Mouse (Mus musculus): ENCODE measurements around the gene Egfl8. TPM values are rescaled to one million over a fixed set of nuclear protein-coding genes. Genes with fewer than 3 reads are reported as not detected.
A peak's percentile ranks its signal among the peaks of the same experiment; 100 is the strongest.

Gene Egfl8
- polyA plus RNA-seq (2015; fragmentation: Nextera tagmentation; extraction: Ambion mirVana): 0.46 and 0.66 TPM in 2 replicates

DNA sequence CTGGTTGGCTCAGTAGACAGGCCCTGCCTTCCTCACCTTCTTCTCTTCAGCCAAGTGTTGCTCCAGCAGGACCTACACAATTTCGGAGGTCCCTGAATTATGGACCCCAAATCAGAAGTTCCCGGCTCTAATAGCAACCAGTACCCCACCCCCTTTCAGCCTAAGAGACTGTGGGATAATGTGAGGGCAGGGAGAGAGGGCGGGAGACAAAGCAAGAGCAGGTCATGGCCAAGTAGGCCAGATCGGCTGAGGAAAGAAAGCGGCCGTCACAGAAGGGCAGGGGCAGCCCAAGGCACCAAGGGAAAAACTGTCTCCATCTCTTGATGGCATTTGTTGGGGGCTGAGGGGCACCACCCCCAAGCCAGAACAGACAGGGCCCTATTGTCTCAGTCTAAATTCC lies at the start of gene Egfl8:
TSS of gene Egfl8 (minus strand) at position 101 of the 400 bp plus-strand sequence.
- H3K36me3 ChIP-seq (replicated peaks; ENCODE audit: insufficient read depth, low read length): peaks cover 31% of the 10 kb centered on the region
- H3K27ac ChIP-seq (ENCODE audit: low read depth): no peak within 1 kb of the TSS
- H3K9me3 ChIP-seq (ENCODE audit: low read length): no peaks in the 10 kb centered on the region
- H3K4me1 ChIP-seq (ENCODE audit: insufficient read depth): no peaks in the 10 kb centered on the region
- DNase-seq: no peak
- H3K27me3 ChIP-seq (ENCODE audit: insufficient read depth, low read length): no peaks in the 10 kb centered on the region
- 84% methylated on average over 6 of the region's 6 CpGs for WGBS (ENCODE audit: insufficient replicate concordance)
- H3K4me2 ChIP-seq (ENCODE audit: low read depth, low read length): no peak within 1 kb of the TSS
- no peak within 1 kb of the TSS for H3K4me3 ChIP-seq (ENCODE audit: low read depth, low read length)
- TF ChIP-seq EP300 (IDR thresholded peaks at IDR 0.05; ENCODE audit: low read depth): no peak
- TF ChIP-seq CTCF (IDR thresholded peaks at IDR 0.05; ENCODE audit: low read depth): no peak
- no peak for ATAC-seq
- H3K9ac ChIP-seq (replicated peaks): no peak within 1 kb of the TSS

DNA sequence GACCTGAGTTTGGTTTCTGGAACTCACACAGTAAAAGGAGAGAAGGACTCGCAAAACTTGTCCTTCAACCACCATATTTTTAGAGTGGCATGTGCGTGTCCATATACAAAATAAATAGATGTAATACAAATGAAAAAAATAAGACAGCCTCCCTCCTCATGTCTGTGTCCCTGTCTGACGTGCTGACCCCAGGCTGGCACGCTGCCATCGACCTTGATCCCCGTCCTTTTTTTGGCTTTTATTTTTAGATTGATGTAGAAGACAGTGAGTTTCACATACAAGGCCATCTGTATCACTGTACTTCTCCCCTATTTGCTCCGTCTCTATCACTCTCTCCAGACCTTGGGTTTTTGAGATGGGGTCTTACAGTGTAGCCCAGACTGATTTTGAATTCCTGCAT lies 48.7 kb upstream of the Egfl8 start:
- Histone ChIP-seq H3K9ac (replicated peaks) (no peak overlapping the region), H3K36me3 (replicated peaks; ENCODE audit: insufficient read depth, low read length) (no peaks in the 10 kb centered on the region), H3K4me3 (ENCODE audit: low read depth, low read length) (no peak overlapping the region), H3K27ac (ENCODE audit: low read depth) (no peak overlapping the region), H3K4me2 (ENCODE audit: low read depth, low read length) (no peak overlapping the region), H3K9me3 (ENCODE audit: low read length) (no peaks in the 10 kb centered on the region), H3K4me1 (ENCODE audit: insufficient read depth) (no peaks in the 10 kb centered on the region), H3K27me3 (ENCODE audit: insufficient read depth, low read length) (peaks cover 28% of the 10 kb centered on the region)
- DNase-seq (no peak), ATAC-seq (no peak)
- TF ChIP-seq EP300 (IDR thresholded peaks at IDR 0.05; ENCODE audit: low read depth) (no peak), CTCF (IDR thresholded peaks at IDR 0.05; ENCODE audit: low read depth) (no peak)
- 62% methylated on average over 7 of the region's 7 CpGs for WGBS (ENCODE audit: insufficient replicate concordance)

DNA sequence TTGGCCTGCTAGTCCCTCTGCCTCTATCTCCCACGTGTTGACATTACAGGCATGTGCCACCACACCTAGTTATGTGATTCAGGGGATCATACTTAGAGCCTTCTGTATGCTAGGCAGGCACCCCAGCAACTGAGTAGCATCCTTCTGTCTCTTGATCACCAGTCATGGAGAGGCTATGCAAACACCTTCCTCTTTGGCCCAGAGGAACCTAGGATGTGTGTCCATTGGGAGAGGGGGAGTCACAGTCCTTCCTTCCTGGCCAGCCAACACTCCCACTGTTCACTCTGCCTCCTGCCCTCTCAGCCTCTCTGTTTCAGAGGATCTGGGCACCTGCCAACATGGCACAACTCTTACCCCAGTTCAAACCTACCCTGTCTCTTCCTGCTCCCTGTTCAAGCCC lies 47.8 kb upstream of the Egfl8 start:
- WGBS (ENCODE audit: insufficient replicate concordance): 26% methylated on average over 1 of the region's 1 CpGs

DNA sequence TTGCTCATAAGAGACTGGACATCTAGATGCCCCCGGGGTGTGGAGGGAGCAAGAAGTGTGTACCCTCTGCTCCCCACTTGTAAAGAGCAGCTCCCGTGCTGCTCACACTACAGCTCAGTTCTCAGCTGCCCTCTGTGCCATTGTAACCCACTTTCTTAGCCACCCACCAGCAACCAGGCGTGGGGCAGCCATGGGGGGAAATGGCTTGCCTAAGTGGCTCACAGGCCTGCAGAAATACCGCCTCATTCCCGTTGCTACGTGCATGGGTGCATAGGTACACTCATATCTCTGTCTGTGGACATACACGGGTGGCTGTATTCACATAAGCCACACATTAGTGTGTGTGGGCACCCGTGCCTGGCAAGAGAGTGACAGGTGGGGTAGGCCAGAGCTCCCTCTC lies 47.2 kb upstream of the Egfl8 start:
- no peaks in the 10 kb centered on the region for H3K9me3 ChIP-seq (ENCODE audit: low read length)
- no peak for DNase-seq
- no peaks in the 10 kb centered on the region for H3K36me3 ChIP-seq (replicated peaks; ENCODE audit: insufficient read depth, low read length)
- H3K4me3 ChIP-seq (ENCODE audit: low read depth, low read length): no peak overlapping the region
- ATAC-seq: no peak
- 71% methylated on average over 8 of the region's 8 CpGs for WGBS (ENCODE audit: insufficient replicate concordance)
- no peak for TF ChIP-seq CTCF (IDR thresholded peaks at IDR 0.05; ENCODE audit: low read depth)
- TF ChIP-seq EP300 (IDR thresholded peaks at IDR 0.05; ENCODE audit: low read depth): no peak
- no peak overlapping the region for H3K27ac ChIP-seq (ENCODE audit: low read depth)
- peaks cover 29% of the 10 kb centered on the region for H3K27me3 ChIP-seq (ENCODE audit: insufficient read depth, low read length)
- no peak overlapping the region for H3K9ac ChIP-seq (replicated peaks)
- H3K4me1 ChIP-seq (ENCODE audit: insufficient read depth): no peaks in the 10 kb centered on the region
- H3K4me2 ChIP-seq (ENCODE audit: low read depth, low read length): no peak overlapping the region

More for the DNA sequence above, 47.8 kb upstream of the Egfl8 start:
- TF ChIP-seq EP300 (IDR thresholded peaks at IDR 0.05; ENCODE audit: low read depth): no peak
- no peak for TF ChIP-seq CTCF (IDR thresholded peaks at IDR 0.05; ENCODE audit: low read depth)
- Histone ChIP-seq H3K27me3 (ENCODE audit: insufficient read depth, low read length) (peaks cover 29% of the 10 kb centered on the region), H3K36me3 (replicated peaks; ENCODE audit: insufficient read depth, low read length) (no peaks in the 10 kb centered on the region), H3K4me2 (ENCODE audit: low read depth, low read length) (no peak overlapping the region), H3K9me3 (ENCODE audit: low read length) (no peaks in the 10 kb centered on the region), H3K4me3 (ENCODE audit: low read depth, low read length) (no peak overlapping the region), H3K4me1 (ENCODE audit: insufficient read depth) (no peaks in the 10 kb centered on the region), H3K27ac (ENCODE audit: low read depth) (no peak overlapping the region), H3K9ac (replicated peaks) (no peak overlapping the region)
- ATAC-seq: no peak
- no peak for DNase-seq

DNA sequence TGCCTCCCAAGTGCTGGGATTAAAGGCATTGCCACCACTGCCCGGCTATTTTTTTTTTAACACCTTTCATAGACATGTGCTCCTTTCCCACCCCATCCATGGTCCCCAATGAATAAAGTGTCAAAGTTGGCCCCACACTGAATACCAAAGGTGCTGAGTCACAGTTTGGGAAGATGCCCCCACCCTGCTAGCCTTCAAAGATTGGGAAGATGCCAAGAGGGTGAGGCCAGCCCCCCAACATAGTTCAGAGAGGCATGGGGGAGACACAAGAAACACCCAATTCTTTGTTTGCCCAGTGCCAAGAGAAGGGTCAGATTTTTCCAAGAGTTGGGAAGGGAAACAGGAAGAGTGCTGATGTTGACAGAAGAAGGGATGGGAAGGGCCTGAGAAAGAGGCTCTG lies 46.7 kb upstream of the Egfl8 start:
- Histone ChIP-seq H3K4me2 (ENCODE audit: low read depth, low read length) (no peak overlapping the region), H3K36me3 (replicated peaks; ENCODE audit: insufficient read depth, low read length) (no peaks in the 10 kb centered on the region), H3K4me3 (ENCODE audit: low read depth, low read length) (no peak overlapping the region), H3K27me3 (ENCODE audit: insufficient read depth, low read length) (peaks cover 30% of the 10 kb centered on the region), H3K9me3 (ENCODE audit: low read length) (no peaks in the 10 kb centered on the region), H3K27ac (ENCODE audit: low read depth) (no peak overlapping the region), H3K9ac (replicated peaks) (no peak overlapping the region), H3K4me1 (ENCODE audit: insufficient read depth) (no peaks in the 10 kb centered on the region)
- ATAC-seq (no peak), DNase-seq (no peak)
- 70% methylated on average over 1 of the region's 1 CpGs for WGBS (ENCODE audit: insufficient replicate concordance)
- TF ChIP-seq EP300 (IDR thresholded peaks at IDR 0.05; ENCODE audit: low read depth) (no peak), CTCF (IDR thresholded peaks at IDR 0.05; ENCODE audit: low read depth) (no peak)

DNA sequence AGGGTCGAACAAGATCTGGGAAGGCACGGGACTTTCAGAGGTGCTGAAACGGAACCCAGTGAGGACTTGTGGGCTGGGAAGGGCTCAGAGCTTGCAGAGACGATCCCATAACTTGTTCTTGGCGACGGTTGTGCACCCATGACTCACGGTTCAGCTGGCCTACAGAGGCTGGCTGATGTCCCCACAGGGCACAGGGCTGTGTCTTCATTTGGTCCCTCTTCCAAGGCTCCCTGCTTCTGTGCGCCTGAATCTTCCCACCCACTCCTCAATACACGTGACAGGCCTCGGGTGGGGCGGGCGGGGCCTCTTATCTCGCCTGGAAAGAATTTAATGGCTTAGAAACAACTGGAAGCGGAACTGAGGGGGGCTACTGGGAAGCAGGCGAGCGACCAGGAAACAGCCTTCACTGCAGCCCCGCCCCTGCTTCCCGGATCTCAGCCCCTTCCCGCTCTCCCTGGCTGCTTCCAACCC lies 45.4 kb upstream of the Egfl8 start:
- H3K27me3 ChIP-seq (ENCODE audit: insufficient read depth, low read length): peaks cover 32% of the 10 kb centered on the region
- H3K27ac ChIP-seq (ENCODE audit: low read depth): 0 out of 2 replicates have a peak overlapping the region, but pooled peaks have one; percentile 12
- H3K4me2 ChIP-seq (ENCODE audit: low read depth, low read length): peak overlapping the region; percentile 11; the same call in 1 of the 2 replicates

More for the DNA sequence above, 45.4 kb upstream of the Egfl8 start:
- 6% methylated on average over 18 of the region's 19 CpGs for WGBS (ENCODE audit: insufficient replicate concordance)
- no peaks in the 10 kb centered on the region for H3K9me3 ChIP-seq (ENCODE audit: low read length)
- DNase-seq (no peak), ATAC-seq (peak; percentile 63)
- H3K9ac ChIP-seq (replicated peaks): no peak overlapping the region; the same call in 1 of the 2 replicates
- TF ChIP-seq EP300 (IDR thresholded peaks at IDR 0.05; ENCODE audit: low read depth) (0 out of 2 replicates have a peak, but pooled peaks have one; percentile 9), CTCF (IDR thresholded peaks at IDR 0.05; ENCODE audit: low read depth) (no peak)
- H3K4me3 ChIP-seq (ENCODE audit: low read depth, low read length): no peak overlapping the region
- peaks cover under 1% of the 10 kb centered on the region; the same call in 1 of the 2 replicates for H3K4me1 ChIP-seq (ENCODE audit: insufficient read depth)
- no peaks in the 10 kb centered on the region for H3K36me3 ChIP-seq (replicated peaks; ENCODE audit: insufficient read depth, low read length)
